Mouse (Mus musculus) MEL-GATA-1-ER (cell line): ENCODE measurements around the gene Rad21l.
"Not testable (repeated sequence)": the region's sequence is repeated elsewhere in the genome, so short reads cannot be mapped to it uniquely, and the experiment has no call there.

Experiments
- DNase-seq: peaks from one replicate; pipeline ENCODE4 v3.0.0-alpha.2; 2012; ENCODE audit warnings: low read depth; ENCODE audit errors: extremely low read depth

Gene Rad21l

DNA sequence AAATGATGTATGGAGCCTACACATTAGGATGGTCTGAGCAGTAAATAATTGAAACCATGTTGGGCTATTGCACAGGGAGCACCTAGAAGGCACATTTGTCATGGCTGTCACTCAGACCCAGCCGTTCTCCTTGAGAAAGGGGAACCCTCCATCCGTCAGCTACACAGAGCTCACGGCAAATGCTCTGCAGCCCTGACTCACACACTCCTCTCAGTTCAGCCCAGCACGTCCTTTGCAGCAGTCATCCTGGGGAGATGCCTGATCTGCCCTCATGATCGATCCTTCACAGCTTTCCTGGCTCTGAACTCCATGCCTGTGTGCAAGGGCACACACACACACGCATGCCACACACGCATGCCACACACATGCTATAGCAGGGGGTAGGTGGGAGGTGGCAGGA lies 39.0 kb downstream of the Rad21l start:
- DNase-seq, result no peak

DNA sequence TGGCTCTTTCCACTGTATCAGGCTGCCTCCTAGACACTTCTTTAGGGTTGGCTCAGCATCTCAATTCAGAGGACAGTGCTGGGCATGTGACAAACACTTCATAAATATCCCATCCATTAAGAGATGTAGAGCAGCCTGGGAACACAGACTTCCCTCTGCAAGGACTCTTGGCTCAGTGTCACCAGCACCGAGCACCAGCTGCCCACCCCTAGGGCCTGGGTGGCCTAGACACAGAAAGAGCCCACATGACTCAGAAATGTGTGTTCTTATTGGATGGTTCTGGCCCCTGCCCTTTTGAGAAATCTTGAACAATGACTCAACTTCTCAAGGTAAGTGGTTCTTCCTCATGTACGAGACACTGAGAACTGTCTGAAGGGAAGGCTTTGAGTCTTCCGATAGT lies 40.3 kb downstream of the Rad21l start:
- DNase-seq, result no peak

DNA sequence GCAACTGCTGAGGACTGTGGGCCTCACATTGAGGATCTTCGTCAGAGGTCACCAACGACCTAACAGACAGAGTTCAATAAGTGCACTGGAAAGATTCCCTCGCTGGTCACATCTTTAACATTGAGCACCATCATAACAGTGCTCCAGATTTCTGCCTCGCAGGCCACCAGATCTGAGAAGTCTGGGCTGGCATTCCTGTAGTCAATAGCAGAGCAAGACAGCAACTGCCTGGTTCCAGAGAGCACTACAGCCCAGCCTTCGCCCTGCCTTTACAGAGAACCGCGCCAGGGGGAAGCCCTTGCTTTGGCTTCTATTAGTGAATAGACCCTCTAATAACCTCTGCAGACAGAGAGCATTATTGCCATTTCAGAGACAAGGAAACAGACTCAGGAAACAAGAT lies 42.0 kb downstream of the Rad21l start:
- DNase-seq, result no peak

DNA sequence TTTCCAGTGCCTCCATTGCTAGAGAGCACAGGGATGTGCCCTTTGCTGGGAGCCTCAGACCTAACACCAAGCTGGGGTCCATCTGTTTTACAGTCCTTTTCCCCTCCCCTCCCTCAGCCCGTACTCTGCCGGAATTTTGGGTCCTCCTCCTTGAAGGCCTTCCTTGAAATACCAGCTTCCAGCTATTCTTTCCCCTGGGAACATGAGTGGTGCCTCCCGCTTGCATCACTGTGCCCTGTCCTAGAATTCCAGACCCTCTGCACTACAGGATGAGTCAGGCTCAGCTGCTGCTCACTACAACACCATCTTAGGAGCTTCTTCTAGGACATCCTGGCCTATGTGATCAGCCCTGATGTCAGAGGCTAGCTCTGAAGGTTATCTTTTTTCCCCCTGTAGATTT lies 44.6 kb downstream of the Rad21l start:
- no peak for DNase-seq

DNA sequence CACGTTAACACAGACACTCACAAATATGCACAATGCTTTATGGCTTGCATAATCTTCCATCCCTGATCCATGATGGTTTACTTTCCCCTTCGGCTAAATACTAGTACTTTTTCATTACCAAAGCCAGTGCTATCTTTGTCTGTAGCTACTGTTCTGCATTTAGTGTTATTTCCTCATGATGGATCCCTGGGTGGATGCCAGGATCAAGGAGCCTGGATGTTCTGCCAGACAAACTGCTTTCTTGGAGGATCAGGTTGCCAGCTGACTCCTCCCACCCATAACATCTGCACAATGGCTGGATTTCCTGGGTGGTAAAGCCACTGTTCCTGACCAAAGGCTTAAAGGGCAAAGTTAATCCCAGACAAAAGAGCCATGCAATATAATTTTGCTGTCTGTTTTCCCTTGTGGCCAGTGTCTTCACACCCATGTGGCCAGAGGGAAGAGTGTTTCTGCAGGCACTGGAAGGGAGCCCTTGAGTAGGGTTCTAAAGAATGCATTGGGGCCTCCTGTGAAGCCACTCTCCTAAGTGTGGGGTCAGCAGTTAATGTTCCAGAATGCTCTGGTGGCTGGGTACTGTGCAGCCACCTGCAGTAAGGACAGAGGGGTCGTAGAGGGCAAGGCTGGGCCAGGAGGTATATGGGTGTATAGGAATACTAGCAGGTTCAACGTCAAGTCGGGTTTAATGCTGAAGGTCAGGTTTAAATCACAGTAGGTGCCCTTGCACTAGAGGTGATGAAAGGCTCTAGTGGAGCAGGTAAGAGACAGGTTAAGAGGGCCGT lies 51.6 kb downstream of the Rad21l start:
- DNase-seq, result no peak

DNA sequence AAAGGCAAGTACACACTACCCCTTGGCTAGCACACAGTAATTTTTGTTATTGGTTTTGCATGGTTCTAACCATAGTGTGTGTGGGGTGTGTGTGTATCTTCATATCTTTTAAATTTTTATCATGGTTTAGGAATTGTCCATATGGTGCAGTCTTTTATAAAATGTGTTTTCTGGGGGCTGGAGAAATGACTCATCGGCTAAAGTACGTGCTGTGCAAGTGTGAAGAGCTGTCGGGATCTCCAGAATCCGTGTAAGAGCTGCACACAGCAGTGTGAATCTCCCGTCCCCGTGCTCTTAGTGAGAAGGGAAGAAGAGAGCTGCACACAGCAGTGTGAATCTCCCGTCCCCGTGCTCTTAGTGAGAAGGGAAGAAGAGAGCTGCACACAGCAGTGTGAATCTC lies 52.6 kb downstream of the Rad21l start:
- not testable (repeated sequence) for DNase-seq

DNA sequence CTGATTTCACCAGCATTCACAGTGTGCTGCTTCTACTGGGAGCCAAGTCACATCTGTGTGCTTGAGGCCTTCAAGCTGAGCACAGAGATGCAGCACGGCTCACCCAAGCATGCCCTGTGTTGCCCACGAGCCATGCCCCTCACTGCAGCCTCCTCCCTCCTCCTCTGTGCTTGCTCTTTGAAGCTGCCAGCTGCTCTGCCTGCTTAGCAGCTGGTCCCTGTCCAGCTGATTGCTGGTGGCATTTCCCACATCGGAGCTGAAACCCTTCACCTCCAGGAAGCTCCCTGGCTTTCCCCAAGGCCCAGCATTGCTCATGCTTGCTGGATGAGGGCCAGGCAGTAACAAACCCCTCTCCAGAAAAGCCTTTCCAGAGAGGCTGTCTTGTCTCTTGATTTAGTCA lies 58.4 kb downstream of the Rad21l start:
- no peak for DNase-seq

DNA sequence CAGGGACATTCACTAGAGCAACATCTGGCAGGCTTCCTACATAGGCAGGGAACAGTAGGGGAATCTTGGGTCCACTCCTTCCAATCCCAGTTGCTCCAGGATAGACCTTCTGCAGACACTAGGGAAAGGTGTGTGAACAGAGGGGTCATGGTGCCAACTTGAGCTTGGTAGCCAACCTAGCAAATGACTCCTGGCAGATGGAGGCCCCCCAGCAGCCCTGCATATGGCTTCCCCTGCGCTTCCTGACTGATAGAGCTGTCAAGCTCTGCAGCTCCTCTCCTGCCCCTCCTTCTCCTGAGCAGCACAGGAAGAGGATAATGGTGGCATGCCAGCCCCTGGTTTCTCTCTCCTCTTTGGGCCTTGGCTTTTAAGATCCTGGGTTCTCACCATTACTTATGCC lies 59.9 kb downstream of the Rad21l start:
- DNase-seq, result no peak

DNA sequence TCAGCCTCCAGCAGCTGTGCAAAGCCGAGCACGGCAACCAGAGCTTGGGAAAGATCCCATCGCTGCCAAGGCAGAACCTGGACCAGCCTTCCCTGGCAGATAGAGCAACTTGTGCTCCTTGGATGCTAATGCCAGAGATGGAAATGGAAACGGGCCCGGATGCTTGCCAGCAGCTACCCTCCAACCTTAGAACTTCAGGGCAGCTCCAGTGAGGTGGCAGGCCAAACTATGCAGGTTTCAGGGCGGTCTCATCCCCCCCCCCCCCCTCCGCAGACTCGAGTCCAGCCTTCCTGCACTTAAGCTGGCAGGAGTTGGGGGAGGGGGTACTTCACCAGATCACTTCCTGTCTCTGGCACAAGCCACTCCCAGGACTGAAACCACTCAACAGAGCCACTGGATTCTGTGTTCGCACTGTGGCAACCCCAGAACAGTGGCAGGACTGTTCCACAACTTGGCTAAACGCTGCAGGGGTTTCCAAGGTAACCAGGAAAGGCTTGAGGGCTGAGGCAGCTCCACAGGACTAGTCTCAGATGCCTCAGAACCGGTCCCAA lies 62.8 kb downstream of the Rad21l start:
- DNase-seq, result no peak

DNA sequence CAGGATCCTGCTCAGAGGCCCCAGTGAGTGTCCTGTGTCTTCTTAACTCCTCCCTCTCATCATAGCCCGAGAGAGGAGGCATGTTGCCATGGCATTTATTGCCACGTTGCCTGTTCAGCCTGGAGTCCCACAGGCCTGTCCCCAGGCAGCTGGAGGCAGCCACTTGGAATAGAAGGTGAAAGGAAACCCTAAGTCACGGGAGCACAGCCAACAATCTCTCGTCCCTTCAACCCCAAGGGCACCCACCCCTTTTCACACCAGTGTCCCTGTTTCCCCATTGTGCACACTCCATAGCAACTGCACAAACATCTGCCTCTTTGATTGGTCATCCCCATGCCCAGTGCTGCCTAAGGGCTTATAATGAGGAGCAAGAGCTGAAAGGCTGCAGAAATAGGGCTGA lies 64.7 kb downstream of the Rad21l start:
- no peak for DNase-seq

DNA sequence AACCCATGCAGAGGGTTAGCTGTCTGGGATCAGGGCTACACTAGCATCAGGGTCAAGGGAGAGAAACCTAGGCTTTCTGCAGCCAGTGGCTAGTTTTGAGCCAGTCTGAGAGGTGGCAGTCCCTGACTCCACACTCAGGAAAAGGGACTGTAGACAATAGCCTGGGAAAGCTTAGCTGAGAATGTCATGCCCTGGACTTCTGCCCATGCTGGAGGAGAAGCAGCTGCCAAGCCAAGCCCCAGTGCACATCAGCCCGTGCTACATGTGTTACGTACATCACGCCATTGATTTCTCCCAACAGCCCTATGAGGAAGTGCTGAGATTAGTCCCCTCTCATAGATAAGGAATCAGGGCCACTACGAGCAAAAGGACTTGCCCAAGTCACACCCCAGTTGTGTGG lies 66.2 kb downstream of the Rad21l start:
- no peak for DNase-seq

DNA sequence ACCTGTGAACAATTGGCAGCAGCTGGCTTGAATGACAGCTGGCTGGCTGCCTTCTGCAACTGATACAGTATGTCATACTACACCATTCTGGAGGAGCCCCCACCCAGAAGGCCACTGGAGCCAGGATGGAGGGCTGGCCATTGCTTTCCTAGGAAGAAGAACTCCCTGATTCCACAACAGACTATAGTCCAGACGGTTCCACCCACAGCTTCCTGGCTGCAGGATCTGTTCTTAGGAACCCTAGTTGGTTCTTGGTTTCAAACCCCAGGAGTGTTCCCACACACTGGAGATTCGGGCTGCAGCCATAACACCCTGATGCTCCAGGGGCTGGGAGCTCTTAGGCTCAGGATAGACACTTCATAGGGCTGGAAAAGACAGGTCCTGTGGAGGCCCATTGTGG lies 70.3 kb downstream of the Rad21l start:
- DNase-seq, result no peak
